Mouse (Mus musculus): ENCODE data around the gene Dbf4. TPM values are rescaled to one million over a fixed set of nuclear protein-coding genes. Genes with fewer than 3 reads are reported as not detected.

Dbf4 gene
- polyA plus RNA-seq (2012; rRNA removed): 25.7 and 30.5 TPM in 2 replicates

DNA sequence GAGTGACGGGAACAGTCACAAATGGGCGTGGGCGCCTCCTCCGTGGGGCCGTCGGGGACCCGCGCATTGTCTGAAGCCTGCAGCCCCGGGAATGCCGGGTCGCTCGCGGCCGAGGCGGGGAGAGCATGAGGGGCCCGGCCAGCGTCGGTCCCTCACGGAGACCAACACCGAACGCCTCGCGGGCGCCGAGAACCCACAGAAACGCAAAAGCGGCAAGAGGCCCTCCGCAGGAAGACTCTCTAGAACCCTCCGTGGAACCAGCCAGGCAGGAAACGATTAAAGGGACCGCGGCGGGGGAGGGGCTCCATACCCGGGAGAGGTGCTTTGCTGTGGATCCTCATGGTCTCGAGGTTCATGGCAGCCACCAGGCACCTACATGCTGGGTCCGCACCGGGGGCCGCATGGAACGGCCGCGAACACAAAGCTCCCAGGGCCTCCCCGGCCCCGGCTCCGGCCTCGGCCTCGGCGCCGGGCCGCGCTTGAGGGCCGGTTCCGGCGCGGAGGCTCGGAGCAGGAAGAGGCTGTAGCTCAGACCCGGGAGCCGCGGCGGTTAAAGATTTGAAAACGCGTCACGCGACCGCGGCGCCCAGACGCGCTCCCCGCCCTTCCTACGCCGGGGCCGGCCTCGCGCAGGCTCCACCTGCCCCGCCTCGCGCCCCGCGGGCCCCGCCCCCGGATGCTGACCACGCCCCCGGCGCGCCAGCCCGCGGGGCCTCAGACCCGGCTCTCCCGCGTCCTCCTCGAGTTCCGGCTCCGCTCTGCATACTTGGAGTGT, at the start of gene Dbf4, which contains the start of gene Slc25a40:
TSS of gene Dbf4 (minus strand) at position 560 of the 775 bp plus-strand sequence.
TSS of gene Slc25a40 (plus strand) at position 694 of the 775 bp plus-strand sequence.

DNA sequence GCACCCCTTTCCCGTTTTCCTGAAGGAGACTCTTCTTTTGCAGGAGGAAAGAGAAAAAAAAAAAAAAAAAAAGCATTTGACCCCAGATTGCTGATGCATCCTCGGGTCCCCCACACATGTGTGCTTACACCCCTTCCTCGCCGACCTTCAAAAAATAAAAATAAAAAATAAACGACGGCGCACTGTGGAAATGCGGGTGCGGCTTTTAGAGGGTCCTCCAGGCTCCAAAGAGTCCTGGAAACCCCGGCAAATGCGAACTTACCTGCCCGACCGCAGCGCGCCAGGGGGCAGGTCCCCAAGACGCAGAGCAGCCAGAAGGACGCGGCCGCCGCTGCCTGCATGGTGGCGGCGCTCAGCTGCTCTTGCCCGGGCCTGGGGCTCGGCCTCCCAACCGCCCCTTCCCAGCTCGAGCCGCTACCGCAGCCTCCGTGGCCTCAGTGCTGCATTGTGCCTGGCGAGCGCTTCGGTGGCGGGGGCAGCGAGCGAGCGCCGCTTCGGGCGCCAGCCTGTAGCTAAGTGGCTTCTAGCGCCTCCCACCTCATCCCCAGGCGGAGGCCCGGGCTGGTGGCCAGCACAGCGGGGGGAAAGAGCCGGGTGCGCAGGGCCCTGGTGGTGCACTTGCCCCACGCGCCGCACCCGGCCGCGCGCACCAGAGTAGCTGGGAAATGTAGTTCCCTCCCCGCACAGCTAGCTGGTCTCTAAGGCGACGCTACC, 54.7 kb downstream of the Dbf4 start, which contains the start of gene Adam22:
TSS of gene Adam22 (minus strand) at position 547 of the 714 bp plus-strand sequence.

Other genes with a start within 250 kb of the Dbf4 start
- gene Adam22, start 54.6 kb downstream of the Dbf4 start, polyA plus RNA-seq (2012; rRNA removed): 22.3 and 22.6 TPM in 2 replicates
- 13.5 and 14.3 TPM in 2 replicates for gene Slc25a40, start 134 bp upstream of the Dbf4 start, polyA plus RNA-seq (2012; rRNA removed)
- gene Rundc3b, start 200.2 kb upstream of the Dbf4 start, polyA plus RNA-seq (2012; rRNA removed): 27.2 and 29.3 TPM in 2 replicates
- gene Abcb1a, start 237.4 kb upstream of the Dbf4 start, polyA plus RNA-seq (2012; rRNA removed): 3.1 and 3.2 TPM in 2 replicates

All from central nervous system, embryonic 14 days (tissue).